Mouse (Mus musculus) heart, postnatal 14 days (tissue): ENCODE measurements around the gene Bst2. TPM values are rescaled to one million over a fixed set of nuclear protein-coding genes. Genes with fewer than 3 reads are reported as not detected.

Experiments
- DNase-seq, 2 experiments: peaks; one replicate each; pipeline ENCODE4 v3.0.0; 2021 to 2022
- intact Hi-C: fragments of 180-260 bp; cut with DNase I; formaldehyde crosslinking; loops from one replicate; pipeline ENCODE4 v1.15.1; 2025
- total RNA-seq, 2 experiments: library from RNA; stranded (reverse); gene quantifications; 2 replicates each; pipeline ENCODE4 v1.2.3; 2021

The Bst2 gene
- total RNA-seq, 2 experiments from 2014 or later, result 12.3 to 16.5 TPM

DNA sequence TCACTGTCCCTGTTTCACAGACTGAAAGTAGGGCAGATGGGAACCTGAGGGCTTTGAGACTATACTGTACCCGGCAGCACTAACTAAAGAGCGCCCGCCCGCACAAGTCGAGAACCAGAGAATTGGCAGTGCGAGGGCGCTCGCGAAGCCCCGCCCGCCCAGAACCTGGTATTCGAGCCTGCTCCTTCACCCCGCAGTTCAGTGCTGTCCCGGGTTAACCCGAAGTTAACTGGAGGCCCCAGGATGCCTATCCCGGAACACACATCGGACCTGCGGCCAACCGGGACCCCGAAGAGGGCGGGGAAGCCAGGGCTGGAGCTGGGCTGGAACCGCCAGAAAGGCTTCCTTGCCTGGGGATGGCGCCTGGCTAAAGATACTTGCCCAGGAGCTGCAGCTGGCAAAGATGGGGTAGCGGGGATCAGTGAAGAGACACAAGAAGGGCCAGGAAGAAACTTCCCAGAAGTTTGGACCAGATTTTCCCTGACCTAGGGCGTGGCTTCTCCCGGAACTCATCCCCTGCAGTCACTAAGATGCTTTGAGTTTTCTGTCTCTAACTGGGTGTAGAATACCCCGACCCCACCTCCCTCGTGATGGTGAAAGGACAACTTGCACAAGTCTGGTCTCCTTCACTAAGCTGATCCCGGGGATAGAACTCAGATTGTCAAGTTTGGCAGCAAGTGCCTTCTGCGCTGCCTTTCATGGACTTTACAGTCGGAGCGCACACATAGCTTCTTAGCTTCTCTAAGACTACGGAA is 49.4 kb downstream of the Bst2 start, which contains the start of gene Gtpbp3:
Gene Gtpbp3, plus strand, starts transcription at position 413 of the 755 bp plus-strand sequence.
- DNase-seq, result peak; percentile 84 to 85
- intact Hi-C loops, result loop anchor here (10.0 kb wide), 1 partner anchor 593 kb away; the partner anchor contains the start of genes Rpl18a and Slc5a5

DNA sequence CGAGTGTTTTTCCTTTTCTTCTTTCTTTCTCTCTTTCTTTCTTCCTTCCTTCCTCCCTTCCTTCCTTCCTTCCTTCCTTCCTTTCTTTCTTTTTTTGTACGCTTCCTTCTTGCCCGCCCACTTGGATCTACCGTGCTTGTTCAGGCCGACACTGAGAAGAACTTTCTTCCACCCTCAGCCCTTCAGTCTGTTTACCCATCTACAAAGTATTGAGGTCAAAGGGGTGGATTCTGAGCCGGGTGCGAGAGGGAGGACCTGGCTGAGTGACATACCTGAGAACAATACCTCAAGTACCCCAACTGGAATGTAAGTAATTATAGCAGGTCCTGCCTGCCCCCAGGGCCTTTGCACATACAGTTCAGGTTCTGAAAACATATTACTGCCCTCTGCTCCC is 51.1 kb downstream of the Bst2 start:
- intact Hi-C loops, result loop anchor here (10.0 kb wide), 1 partner anchor 591 kb away; the partner anchor contains the start of genes Rpl18a and Slc5a5
- DNase-seq, result no peak

DNA sequence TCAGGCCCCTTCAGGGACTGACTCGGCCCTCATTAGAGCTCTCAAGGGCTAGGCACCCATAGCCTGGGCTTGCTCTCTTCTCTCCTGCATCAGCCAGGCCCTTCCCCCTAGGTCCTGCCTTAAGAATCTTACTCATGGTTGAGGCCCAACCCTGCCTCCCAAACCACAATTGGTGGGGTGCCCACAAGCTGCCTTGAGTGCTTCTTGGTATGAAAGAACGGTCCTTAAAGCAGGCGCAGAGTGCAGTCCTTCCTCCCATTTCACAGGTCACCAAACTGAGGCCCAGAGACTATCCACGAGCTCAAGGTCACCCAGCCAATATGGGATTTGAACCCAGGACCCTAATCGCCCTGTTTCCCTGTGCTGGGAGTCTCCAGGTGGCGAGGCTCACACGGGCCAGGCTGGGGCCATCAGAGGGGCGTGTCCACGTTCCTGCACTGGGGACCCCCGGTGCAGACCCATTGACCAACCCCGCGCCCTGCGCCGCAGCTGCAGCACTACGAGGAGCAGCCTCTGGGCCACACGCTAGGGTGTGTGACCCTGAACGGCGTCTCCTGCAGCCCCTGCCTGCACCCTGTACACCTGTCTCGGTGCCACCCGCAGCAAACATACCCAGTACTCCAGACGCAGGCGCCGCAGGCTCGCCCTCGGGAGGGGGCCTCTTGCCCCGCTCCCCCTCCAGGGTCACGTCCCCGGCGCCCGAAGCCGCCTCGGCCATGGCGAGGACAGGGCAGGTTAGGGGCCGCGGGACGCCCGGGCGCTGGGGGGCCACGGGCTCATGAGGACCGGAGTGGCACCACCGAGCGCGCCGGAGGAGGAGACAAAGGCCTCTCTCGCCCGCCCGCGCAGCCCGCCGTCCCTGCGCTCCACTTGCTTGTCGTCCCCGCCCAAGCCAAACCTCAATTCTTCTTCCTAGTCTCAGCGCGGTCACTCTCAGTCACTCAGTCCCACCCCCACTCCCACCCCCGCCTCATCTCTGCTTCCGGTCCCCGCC is 51.8 kb downstream of the Bst2 start, which contains the start of gene Ano8:
Gene Ano8, minus strand, starts transcription at position 822 of the 994 bp plus-strand sequence.
- peak; percentile 83 to 84 for DNase-seq
- intact Hi-C loops, result loop anchor here (10.0 kb wide), 1 partner anchor 591 kb away; the partner anchor contains the start of genes Rpl18a and Slc5a5

DNA sequence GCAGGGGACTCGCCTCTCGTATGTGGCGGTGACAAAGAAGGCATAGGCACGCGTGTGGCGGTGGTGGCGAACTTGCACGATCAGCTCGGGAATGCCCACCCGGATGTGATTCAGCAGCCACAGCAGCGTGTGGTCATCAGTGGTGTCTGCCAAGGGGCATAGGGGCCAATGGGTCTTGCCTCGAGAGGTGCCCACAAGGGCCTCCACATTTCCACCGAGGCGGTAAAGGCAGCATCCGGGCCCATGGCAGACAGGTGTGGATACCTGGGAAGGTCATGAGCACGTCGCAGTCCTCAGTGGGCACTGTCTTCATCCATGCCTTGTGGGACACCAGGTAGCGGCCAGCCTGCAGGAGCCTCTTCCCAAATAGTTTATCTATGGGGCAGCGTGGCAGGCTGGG is 52.5 kb downstream of the Bst2 start:
- DNase-seq, result no peak
- intact Hi-C loops, result loop anchor here (10.0 kb wide), 1 partner anchor 590 kb away; the partner anchor contains the start of genes Rpl18a and Slc5a5

Other genes with a start within 250 kb of the Bst2 start
- gene Use1, start 170.6 kb downstream of the Bst2 start, total RNA-seq, result 100 to 1,000 TPM in 1 of 2 experiments, 10 to 100 TPM in 1; 96.5 to 108 TPM
- 10 to 100 TPM; 10.4 to 10.7 TPM for gene Ocel1, start 166.2 kb downstream of the Bst2 start, total RNA-seq
- gene Nr2f6, start 155.5 kb downstream of the Bst2 start, total RNA-seq, result 10 to 100 TPM; 48.5 to 52.3 TPM
- 10 to 100 TPM; 40.5 to 45.1 TPM for gene Ushbp1, start 141.7 kb downstream of the Bst2 start, total RNA-seq
- gene Babam1, start 140.6 kb downstream of the Bst2 start, total RNA-seq, result 10 to 100 TPM; 57.0 to 62.9 TPM
- gene Ankle1, start 131.4 kb downstream of the Bst2 start, total RNA-seq, result 1 to 10 TPM in 1 of 2 experiments, under 1 TPM in 1; 0.96 to 2.0 TPM
- 10 to 100 TPM; 29.1 to 31.9 TPM for gene Abhd8, start 73.8 kb downstream of the Bst2 start, total RNA-seq
- gene Mrpl34, start 72.5 kb downstream of the Bst2 start, total RNA-seq, result 100 to 1,000 TPM; 111 to 124 TPM
- gene Dda1, start 68.3 kb downstream of the Bst2 start, total RNA-seq, result 10 to 100 TPM; 33.5 to 36.4 TPM
- 10 to 100 TPM; 16.6 to 18.4 TPM for gene Ano8, start 51.5 kb downstream of the Bst2 start, total RNA-seq
- gene Gtpbp3, start 49.4 kb downstream of the Bst2 start, total RNA-seq, result 10 to 100 TPM; 16.4 to 18.7 TPM
- 10 to 100 TPM; 19.3 to 26.2 TPM for gene Plvap, start 25.7 kb downstream of the Bst2 start, total RNA-seq
- under 1 TPM in 1 of 2 experiments, not detected in 1; 0.12 TPM for gene Ccdc194, start 11.7 kb downstream of the Bst2 start, total RNA-seq
- gene Mvb12a, start 5.5 kb upstream of the Bst2 start, total RNA-seq, result 10 to 100 TPM; 28.8 to 29.7 TPM
- gene Tmem221, start 21.4 kb upstream of the Bst2 start, total RNA-seq, result under 1 TPM; 0.17 to 0.22 TPM
- gene Nxnl1, start 29.1 kb upstream of the Bst2 start, total RNA-seq, result under 1 TPM; 0.10 to 0.17 TPM
- gene Slc27a1, start 31.4 kb upstream of the Bst2 start, total RNA-seq, result 100 to 1,000 TPM; 127 to 151 TPM
- 10 to 100 TPM; 72.9 to 74.2 TPM for gene Pgls, start 54.7 kb upstream of the Bst2 start, total RNA-seq
- gene Fam129c, start 60.2 kb upstream of the Bst2 start, total RNA-seq, result 1 to 10 TPM; 1.6 to 2.7 TPM
- 10 to 100 TPM; 44.1 TPM for gene Colgalt1, start 73.5 kb upstream of the Bst2 start, total RNA-seq
- 1 to 10 TPM in 1 of 2 experiments, under 1 TPM in 1; 0.93 to 1.1 TPM for gene Unc13a, start 134.3 kb upstream of the Bst2 start, total RNA-seq
- 10 to 100 TPM; 11.7 to 13.3 TPM for gene Jak3, start 138.8 kb upstream of the Bst2 start, total RNA-seq
- gene Insl3, start 151.8 kb upstream of the Bst2 start, total RNA-seq, result 1 to 10 TPM; 5.0 to 7.0 TPM
- gene B3gnt3, start 164.3 kb upstream of the Bst2 start, total RNA-seq, result 10 to 100 TPM in 1 of 2 experiments, 1 to 10 TPM in 1; 9.4 to 11.4 TPM
- gene Fcho1, start 188.3 kb upstream of the Bst2 start, total RNA-seq, result 1 to 10 TPM; 1.4 to 5.7 TPM